Mouse (Mus musculus) heart, postnatal 10 days (tissue): ENCODE measurements around the gene Ndc80. TPM values are rescaled to one million over a fixed set of nuclear protein-coding genes. Genes with fewer than 3 reads are reported as not detected.
A peak's percentile ranks its signal among the peaks of the same experiment; 100 is the strongest.
"Not testable (repeated sequence)": the region's sequence is repeated elsewhere in the genome, so short reads cannot be mapped to it uniquely, and the experiment has no call there.

Source experiments
- DNase-seq, 2 experiments: peaks; one replicate each; pipeline ENCODE4 v3.0.0; 2021
- intact Hi-C: fragments of 180-260 bp; cut with DNase I; formaldehyde crosslinking; loops from one replicate; pipeline ENCODE4 v1.15.1; 2025
- total RNA-seq, 2 experiments: library from RNA; stranded (reverse); gene quantifications; 2 replicates each; pipeline ENCODE4 v1.2.3; 2021

Ndc80 gene
- 1 to 10 TPM; 8.3 to 9.1 TPM for total RNA-seq

GRCm38 (mm10) chr17:71526711-71527564 lies at the start of gene Ndc80:
Ndc80 (minus strand) TSS chr17:71526857.
- peak; percentile 94 for DNase-seq
- intact Hi-C loops = loop anchor here (2.0 kb wide), 1 partner anchor 52 kb away; the partner anchor contains the start of gene Smchd1

DNA sequence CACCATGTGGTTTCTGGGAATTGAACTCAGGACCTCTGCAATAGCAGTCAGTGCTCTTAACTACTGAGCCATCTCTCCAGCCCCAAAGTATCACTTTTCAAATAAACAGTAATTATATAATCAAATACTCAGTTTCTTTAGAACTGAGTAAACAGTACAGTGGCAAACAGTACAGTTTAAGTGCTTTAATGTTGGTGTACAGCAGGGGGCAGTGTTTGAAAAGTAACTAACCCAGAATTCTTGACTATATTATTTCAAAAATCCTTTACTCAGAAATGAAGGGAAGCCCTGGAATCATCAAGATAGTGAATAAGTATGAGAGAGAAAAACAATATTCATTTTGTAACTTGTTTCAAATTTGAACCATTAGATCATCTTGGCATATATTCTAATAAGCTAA lies 35.0 kb upstream of the Ndc80 start:
- DNase-seq = peak; percentile 24 to 54
- intact Hi-C loops = loop anchor here (5.0 kb wide), 2 partner anchors 311 to 1221 kb away; no protein-coding TSS in a partner anchor

- intact Hi-C loops = no loop called here
- peak; percentile 3 to 16 for DNase-seq
Observed at GRCm38 (mm10) chr17:71552901-71553300, 26.2 kb upstream of the Ndc80 start.

DNA sequence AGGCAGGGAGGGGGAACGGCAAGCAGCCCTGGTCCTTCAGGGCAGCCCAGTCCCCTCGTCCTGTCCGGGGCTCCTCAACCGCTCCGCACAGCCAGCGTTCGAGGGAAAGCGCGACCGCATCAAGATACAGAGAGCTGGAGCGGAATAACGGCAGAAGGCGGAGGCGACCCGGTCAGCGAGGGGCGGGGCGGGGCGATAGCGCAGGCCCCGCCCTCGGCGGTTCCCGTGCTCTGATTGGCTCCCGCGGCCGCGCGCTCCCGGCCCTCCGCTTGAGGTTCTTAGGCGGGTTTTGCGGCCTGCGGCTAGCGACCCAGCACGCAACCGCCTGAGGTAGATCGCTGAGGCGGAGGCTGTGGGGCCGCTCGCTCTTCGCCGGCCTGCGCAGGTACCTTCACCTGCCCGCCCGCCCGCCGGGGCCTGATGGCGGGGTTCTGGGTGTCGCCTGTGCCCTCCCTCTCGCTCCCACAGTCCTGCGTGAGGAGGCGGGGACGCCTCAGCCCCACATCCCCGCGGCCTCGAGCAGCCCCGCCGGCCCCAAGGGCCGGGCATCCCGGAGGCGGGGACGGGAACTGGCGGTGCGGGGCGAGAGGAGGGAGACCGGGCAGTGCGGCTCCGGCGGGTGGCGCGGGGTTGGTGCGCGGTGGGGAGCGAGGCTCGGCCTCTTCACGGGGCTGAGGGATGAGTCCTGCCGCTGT lies 25.2 kb upstream of the Ndc80 start, which contains the start of gene Spdya:
Spdya (plus strand) TSS at position 305 of the 695 bp plus-strand sequence.
- intact Hi-C loops = no loop called here
- DNase-seq = peak; percentile 82 to 86

- DNase-seq = no peak
Observed at GRCm38 (mm10) chr17:71551350-71551749, 24.7 kb upstream of the Ndc80 start.

DNA sequence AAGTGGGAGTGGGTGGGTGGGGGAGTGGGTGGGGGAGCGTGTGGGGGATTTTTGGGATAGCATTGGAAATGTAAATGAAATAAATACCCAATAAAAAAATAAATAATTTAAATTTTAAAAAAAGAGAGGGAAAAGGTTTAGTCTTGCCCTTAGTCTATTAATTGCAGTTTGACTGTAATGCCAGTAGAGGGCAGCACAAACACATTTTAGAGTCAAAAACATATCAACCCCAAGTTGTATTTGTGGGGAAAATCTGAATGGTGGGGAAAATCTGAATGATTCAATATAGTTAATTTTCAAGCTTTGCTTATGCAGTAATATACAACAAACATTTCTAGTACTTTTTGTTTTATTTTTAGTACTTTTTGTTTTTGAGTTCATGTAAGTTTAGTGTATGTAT lies 21.9 kb upstream of the Ndc80 start:
- peak in 1 of 2 experiments; percentile 48 for DNase-seq
- intact Hi-C loops = no loop called here

More at GRCm38 (mm10) chr17:71551350-71551749, 24.7 kb upstream of the Ndc80 start:
- intact Hi-C loops = no loop called here

GRCm38 (mm10) chr17:71537164-71537563 lies 10.5 kb upstream of the Ndc80 start:
- intact Hi-C loops = no loop called here
- DNase-seq = no peak

- DNase-seq, intact Hi-C loops: not testable (repeated sequence)
Observed at GRCm38 (mm10) chr17:71535595-71535994, 8.9 kb upstream of the Ndc80 start.

- no peak for DNase-seq
- intact Hi-C loops = no loop called here
Observed at GRCm38 (mm10) chr17:71528042-71528441, 1.4 kb upstream of the Ndc80 start.

DNA sequence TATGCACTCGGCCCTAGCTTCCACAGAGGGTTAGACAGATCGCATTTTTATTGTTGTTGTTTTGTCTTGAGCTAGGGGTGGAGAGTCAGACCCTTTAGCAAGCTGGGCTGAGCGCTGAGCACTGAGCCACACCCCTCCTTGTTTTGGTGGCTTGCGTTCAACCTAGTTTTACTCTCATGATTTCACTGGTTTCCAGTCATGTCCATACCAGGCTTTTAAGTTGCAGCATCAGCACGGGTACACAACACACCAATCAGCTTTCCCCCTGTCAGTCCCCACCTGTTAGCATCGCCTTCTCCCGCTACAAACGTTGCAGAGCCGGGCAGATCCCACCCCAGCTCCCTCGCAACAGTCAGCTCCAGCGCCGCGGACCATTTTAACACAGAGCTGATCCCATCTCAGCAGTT lies 352 bp downstream of the Ndc80 start:
- DNase-seq = no peak
- intact Hi-C loops = loop anchor here (2.0 kb wide), 1 partner anchor 52 kb away; the partner anchor contains the start of gene Smchd1

DNA sequence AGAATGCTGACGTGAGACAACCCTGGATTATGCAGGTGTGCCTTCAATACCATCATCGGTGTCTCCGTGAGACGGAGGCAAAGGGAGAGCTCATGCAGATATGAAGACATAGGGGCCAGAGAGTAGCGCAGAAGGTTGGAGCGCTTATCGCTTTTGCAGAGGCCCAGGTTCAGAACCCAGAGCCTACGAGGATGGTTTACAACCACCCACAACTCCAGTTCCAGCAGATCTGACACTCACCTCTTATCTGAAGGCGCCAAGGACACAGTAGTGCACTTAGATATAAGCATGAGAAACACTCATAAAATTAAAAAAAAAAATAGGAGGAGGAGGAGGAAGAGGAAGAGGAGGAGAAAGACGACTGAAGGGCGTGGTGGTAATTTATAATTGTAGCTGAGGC lies 16.4 kb downstream of the Ndc80 start:
- DNase-seq = no peak
- intact Hi-C loops = no loop called here

- intact Hi-C loops = no loop called here
- DNase-seq = no peak
Observed at GRCm38 (mm10) chr17:71506832-71507231, 19.8 kb downstream of the Ndc80 start.

- no peak for DNase-seq
- intact Hi-C loops = no loop called here
Observed at GRCm38 (mm10) chr17:71495784-71496183, 30.9 kb downstream of the Ndc80 start.

DNA sequence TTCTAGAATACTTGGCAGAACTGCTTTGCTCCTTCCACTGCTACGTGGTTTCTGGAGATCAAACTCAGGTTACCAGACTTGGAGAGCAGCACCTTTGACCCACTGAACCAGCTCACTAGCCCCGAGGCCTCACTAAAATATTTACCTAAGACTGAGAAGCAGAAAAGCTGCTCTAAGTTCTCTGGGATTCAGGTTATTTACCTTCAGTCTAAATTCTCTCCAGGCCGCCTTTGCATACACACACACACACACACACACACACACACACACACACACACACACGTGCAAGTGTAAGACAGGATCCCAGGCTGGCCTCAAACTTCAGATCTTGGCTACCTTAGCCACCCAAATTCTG lies 35.3 kb downstream of the Ndc80 start:
- DNase-seq = no peak
- intact Hi-C loops = no loop called here

DNA sequence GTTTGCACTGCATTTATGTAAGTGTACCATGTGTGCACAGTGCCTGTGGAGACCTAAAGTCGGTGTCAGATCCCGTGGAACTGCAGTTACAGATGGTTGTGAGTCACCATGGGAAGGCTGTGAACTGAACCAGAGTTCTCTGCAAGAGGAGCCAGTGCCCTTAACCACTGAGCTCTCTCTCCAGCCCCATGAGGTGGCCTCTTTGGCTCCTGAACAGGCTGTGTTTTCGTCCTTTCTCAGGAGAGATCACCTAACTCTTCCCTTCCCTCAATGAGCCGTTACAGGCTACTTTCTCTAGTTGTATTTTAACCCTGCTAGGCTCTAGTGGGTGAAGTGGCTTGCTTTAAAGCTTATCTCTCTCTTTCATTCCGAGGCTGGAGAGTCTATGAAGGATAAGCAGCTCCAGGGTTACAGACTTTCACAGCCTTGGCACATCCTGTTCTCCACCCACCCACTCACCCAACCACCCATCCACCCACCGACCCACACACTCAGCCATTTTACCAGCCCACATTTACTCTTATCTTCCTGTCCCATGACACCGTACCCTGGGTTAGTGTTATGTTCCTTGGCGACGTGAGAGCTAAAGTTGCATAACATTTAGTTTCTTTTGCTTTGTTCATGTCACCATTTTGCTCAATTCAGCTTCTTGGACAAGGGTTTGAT lies 35.9 kb downstream of the Ndc80 start:
- DNase-seq = no peak
- intact Hi-C loops = no loop called here

DNA sequence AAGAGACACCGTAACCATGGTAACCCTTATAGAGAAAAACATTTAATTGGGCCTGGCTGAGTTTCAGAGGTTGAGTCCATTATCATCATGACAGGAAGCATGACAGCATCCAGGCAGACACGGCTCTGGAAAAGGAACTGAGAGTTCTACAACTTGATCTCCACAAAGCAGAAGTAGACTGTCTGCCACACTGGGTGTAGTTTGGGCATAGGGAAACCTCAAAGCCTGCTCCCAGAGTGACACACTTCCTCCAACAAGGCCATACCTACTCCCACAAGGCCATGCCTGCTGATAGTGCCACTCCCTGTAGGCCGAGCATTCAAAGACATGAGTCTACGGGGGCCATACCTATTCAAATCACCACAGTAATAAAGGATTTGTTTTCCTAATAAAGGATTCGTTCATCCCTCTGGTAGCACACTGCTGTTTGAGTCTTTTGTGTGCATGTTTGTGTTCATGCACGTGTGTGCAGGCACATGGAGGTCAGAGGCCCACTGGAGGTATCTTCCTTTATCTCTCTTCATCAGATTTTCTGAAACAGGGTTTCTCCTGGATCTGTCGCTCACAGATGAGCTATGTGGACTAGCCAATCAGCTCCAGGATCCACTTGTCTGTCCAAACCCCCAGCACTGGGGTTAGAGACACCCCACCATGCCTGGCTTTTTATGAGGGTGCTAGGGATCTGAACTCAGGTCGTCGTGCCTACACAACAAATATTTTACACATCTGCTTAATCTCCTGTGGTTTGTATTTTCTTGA lies 36.8 kb downstream of the Ndc80 start:
- DNase-seq = no peak
- intact Hi-C loops = no loop called here

GRCm38 (mm10) chr17:71486231-71486851 lies 40.3 kb downstream of the Ndc80 start:
- DNase-seq = peak; percentile 22 to 25

DNA sequence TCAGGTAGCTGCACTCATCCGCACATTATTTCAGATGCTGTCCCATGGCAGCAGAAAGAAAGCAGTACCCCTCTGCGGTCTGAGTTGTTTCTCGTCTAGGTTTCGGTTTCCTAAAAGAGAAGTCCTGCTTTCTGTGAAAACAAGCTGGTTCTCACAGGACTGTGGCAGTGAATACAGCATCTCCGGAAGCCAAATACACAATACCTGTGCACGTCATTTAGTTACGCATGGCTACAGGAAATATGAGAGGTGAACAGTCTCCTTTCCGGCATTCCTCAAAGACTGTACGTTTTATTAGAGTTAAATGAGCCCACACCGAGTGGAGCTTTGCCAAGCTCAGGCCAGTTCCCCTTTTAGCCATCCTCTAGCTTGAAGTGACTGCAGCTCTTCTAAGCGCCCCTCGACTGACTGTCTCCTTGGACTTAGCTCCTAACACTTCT lies 40.8 kb downstream of the Ndc80 start:
- intact Hi-C loops = no loop called here
- DNase-seq = peak; percentile 36 to 47

More at GRCm38 (mm10) chr17:71486231-71486851, 40.3 kb downstream of the Ndc80 start:
- intact Hi-C loops = no loop called here

DNA sequence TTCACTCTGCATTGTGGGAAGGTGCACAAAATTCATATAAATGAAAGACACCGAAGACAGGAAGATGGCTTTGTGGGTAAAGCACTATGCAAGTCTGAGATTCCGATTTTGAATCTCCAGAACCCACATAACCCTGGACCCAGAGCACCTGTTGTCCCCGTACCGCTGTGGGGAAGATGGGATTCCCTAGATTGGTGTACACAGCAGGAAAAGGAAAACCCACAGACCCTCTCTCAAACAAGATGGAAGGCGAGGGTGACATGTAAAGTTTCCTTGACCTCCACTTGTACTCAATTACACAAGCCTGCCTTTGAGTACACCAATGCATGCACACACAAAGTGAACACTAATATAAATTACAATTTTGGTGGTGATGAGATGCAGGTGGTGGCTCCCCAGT lies 41.9 kb downstream of the Ndc80 start:
- DNase-seq = no peak
- intact Hi-C loops = no loop called here
